Mouse (Mus musculus) right cerebral cortex, adult 18-20 months (tissue): ENCODE measurements at regions not wholly inside any gene's neighbourhood (a gene's known extent, or its start where the extent isn't known, plus 50 kb on each side); places are given as distances from the start of the nearest gene placed in this dataset.

Experiments used
- DNase-seq: peaks from one replicate; pipeline ENCODE4 v3.0.0; 2022; ENCODE audit warnings: mixed read lengths

DNA sequence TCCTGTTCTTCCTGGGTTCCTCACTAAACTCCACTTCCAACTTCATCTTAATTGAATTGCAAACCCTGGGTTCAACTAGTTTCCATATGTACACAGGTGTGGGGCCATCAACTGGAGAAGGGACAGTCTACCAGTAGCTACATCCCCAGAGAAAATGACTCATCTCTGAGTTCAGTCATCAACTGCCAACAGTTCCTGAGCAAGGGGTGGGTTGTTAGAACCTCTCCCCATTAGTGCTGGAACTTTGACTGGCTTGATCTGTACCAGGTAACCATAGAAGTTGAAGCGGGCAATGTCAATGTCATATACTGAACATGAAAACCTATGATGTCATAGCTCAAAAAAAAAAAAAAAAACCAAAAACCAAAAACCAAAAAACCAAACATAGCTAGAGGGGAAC, 69.8 kb downstream of the Gm21750 start:
- no peak for DNase-seq

GRCm38 (mm10) chr14:73732161-73732560, 71.1 kb downstream of the Gm21750 start:
- DNase-seq: peak; percentile 69

GRCm38 (mm10) chr14:73750790-73751189, 89.8 kb downstream of the Gm21750 start:
- no peak for DNase-seq

GRCm38 (mm10) chr14:73759986-73760385, 99.0 kb downstream of the Gm21750 start:
- DNase-seq: peak; percentile 37

DNA sequence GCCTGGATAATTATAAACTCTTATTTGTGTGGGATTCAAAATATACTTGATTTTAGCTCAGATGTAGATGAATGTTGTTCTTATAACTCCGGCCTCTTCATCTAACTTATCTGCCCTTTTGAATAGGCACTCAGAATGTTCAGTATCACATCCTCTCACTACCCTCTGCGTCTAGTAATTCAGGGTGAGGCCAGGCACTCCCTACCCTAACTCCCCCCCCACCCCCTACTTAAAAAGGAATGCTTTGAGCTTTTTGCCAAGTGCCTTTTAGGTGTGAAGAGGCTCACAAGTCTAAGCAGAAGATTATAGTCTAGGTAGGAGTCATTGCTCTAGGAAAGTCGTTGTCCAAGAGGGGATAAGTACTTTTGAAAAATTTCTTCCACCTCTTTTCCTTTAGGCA, 111.9 kb downstream of the Gm21750 start:
- DNase-seq: no peak

GRCm38 (mm10) chr14:73773810-73774209, 112.8 kb downstream of the Gm21750 start:
- DNase-seq: no peak

GRCm38 (mm10) chr14:73776066-73776465, 115.0 kb downstream of the Gm21750 start:
- DNase-seq: peak; percentile 68

GRCm38 (mm10) chr14:73807169-73807568, 146.1 kb downstream of the Gm21750 start:
- no peak for DNase-seq

DNA sequence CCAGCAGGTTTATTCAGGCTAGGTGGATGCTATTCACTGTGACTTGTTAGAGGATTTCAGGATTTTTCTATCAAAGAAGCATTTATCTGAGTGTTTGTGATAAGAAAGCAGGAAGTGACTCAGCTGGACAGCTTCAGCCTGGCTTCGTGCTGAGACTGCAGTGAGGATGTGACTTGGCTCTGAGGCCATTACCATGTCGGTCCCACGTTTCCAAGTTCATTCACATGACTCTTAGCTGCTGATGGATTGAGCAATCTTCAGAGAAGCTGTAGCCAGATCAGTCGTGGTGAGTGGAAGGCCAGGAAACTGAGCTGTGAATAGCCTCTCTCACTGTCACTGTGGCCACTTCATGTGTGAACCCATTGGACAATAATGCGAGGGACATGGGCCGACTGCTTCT, 177.9 kb downstream of the Gm21750 start:
- no peak for DNase-seq

- DNase-seq: no peak
Observed at GRCm38 (mm10) chr14:73861782-73862181, 200.8 kb downstream of the Gm21750 start.

GRCm38 (mm10) chr14:73874337-73874736, 213.3 kb downstream of the Gm21750 start:
- no peak for DNase-seq

DNA sequence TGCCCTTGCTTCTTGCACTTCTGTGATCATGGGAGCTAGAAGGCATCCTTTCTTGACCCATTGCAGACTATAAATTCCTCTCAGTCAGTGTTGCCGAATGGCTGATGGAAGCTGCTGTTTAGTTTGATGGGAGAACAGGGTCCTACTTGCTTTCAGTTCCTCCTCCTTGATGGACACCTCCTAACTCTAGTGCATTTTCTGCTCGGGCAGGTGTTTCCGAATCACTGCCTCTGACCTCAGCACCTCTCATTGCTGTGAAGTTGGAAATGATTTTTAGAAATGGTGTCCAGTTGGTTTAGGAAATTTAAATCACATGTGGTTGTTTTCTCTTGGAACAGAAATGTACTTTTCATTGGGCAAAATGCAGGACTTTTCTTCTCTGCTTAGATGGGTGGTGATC, 214.9 kb downstream of the Gm21750 start:
- DNase-seq: no peak

GRCm38 (mm10) chr14:73878267-73878666, 217.2 kb downstream of the Gm21750 start:
- no peak for DNase-seq

DNA sequence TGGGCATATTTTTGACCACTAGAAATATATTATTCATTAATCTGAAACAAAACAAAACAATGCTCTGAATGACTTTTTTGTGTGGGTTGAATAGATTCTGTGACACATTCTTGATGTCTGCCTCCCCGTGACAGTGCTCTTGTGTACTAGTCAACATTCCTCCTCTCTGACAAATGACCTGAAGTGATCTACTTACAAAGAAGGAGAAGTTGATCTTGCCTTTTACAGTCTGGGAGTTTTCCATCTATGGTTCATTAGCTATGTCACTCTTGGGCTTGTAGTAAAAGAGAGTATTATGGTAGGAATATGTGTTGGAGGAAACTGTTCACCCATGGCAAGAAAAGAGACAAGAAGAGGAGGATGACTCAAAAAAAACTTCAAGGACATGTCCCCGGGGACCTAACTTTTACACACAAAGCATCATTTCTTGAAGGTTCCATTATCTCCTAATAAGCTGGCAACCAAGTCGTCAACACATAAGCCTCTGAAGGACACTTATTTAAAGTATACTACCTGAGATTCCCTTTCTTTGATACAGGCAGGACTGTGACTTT, 217.9 kb downstream of the Gm21750 start:
- DNase-seq: no peak

- no peak for DNase-seq
Observed at GRCm38 (mm10) chr14:73891451-73891850, 230.4 kb downstream of the Gm21750 start.

DNA sequence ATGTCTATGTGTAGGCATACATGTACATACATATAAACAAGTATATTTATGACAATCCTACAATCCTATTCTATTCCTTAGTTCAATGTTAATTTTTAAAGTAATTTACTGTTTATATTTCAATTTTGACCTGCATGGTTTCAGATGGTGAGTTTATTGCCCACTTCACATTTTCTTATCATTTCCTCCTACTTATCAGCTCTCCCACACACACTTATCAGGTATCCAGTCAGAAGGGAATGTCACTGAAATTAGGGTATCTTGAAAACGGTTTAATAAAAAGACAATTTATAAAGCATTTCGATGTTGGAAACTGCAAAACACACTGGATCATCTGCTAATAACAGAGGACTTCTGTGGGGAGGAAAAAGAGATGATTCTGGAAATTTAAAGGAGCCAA, 233.8 kb downstream of the Gm21750 start:
- DNase-seq: no peak

DNA sequence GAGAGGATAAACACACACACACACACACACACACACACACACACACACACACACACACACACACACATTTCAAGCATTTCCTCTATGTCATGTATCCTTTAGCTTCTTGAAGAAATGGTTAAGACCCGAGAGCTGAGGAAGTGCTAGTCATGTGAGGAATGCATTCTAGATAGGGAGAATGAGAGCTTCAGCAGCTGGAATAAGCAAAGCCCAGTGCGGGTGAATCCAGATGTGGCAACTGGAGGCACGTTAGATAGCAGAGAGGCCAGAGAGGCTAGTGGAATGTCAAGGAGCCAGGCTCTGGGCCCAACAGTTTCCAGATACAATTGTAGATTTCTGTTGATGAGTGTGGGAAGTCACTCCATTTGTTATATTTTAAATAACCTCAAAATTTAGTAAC, 234.2 kb downstream of the Gm21750 start:
- DNase-seq: no peak

DNA sequence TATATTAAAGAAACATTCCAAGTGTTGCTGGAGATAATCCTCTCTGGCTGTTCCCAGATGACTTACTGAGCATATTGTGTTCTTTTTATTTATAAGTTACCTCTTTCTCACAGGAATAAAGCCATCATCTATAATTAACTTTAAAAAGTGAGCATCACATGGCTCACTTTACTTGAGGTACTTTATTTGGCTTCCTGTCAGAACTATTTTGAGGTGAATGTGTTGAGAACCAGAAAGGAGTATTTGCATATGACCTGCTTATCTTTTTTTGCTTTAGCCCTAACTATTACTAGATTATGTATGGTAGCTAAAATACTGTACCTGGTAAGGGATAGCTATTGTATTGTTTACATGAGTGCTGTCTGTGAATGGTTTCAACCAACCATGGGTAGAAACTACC, 238.1 kb downstream of the Gm21750 start:
- DNase-seq: no peak

- DNase-seq: no peak
Observed at GRCm38 (mm10) chr14:73902085-73902713, 241.2 kb downstream of the Gm21750 start.

- peak; percentile 29 for DNase-seq
Observed at GRCm38 (mm10) chr14:73913756-73914448, 252.9 kb downstream of the Gm21750 start.

DNA sequence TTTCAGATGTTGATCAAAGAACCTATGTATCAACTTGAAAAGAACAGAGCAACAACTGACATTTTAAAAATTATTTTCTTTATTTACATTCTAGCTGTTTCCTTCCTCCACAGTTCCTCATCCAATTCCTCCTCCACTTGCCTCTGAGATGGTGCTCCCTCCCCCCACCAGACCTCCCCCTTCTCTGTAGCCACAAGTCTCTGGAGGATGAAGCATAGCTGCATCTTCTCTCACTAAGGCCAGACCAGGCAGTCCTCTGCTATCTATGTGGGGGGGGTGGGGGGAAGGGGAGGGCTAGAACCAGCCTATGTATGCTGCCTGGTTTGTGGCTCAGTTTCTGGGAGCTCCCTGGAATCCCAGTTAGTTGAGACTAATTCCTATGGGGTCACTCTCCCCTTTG, 255.0 kb downstream of the Gm21750 start:
- no peak for DNase-seq

- DNase-seq: no peak
Observed at GRCm38 (mm10) chr14:73931095-73931494, 270.1 kb downstream of the Gm21750 start.

- no peak for DNase-seq
Observed at GRCm38 (mm10) chr14:73947316-73947715, 286.3 kb downstream of the Gm21750 start.

DNA sequence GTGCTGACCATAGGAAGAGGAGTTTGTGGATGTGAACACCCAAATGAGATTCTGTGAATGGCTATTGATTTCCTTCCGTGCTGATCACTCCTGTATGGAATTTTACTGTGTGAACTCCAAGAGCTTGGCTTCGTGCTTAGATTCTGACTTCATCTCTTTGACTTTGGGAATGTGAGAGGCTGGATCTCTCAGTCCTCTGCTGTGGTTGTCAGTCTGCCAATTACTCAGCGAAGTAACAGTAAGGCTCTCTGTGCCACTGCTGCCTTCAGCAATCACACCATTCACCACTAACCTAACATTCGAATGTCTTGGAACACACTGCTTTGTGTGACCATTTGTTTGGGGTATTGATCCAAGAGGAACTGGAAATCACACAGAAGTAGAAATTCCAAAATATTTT, 291.5 kb downstream of the Gm21750 start:
- no peak for DNase-seq

- DNase-seq: no peak
Observed at GRCm38 (mm10) chr14:73978694-73979093, 317.7 kb downstream of the Gm21750 start.
